Mouse (Mus musculus) intestine, embryonic 16.5 days (tissue): ENCODE measurements around the gene Sbno2. TPM values are rescaled to one million over a fixed set of nuclear protein-coding genes. Genes with fewer than 3 reads are reported as not detected.

ENCODE experiments used
- ATAC-seq: fragments of 200-750 bp; cut with Nextera tagmentation; 2 replicates; pipeline ENCODE4 v1.8.0; 2017; ENCODE audit warnings: moderate TSS enrichment, moderate library complexity
- H3K27ac ChIP-seq: fragments of 300-500 bp; sonication (generic); 2 replicates; pipeline ENCODE4 v1.5.1; 2014; ENCODE audit warnings: mild to moderate bottlenecking, low read length
- H3K27me3 ChIP-seq: fragments of 300-500 bp; sonication (generic); replicated peaks from 2 replicates; pipeline ENCODE4 v1.6.1; 2014; ENCODE audit warnings: low read length, control low read depth, mixed read lengths; ENCODE audit not compliant: control insufficient read depth, insufficient read depth
- H3K36me3 ChIP-seq: fragments of 300-500 bp; sonication (generic); 2 replicates; pipeline ENCODE4 v1.6.1; 2014; ENCODE audit warnings: low read length, control low read depth; ENCODE audit not compliant: control insufficient read depth, insufficient read depth
- H3K4me1 ChIP-seq: fragments of 300-500 bp; sonication (generic); 2 replicates; pipeline ENCODE4 v1.6.1; 2014; ENCODE audit warnings: low read length, control low read depth, mixed read lengths; ENCODE audit not compliant: control insufficient read depth, insufficient read depth
- H3K4me2 ChIP-seq: fragments of 300-500 bp; sonication (generic); 2 replicates; pipeline ENCODE4 v1.6.1; 2014; ENCODE audit warnings: low read depth, low read length, control low read depth
- H3K4me3 ChIP-seq: fragments of 300-500 bp; sonication (generic); 2 replicates; pipeline ENCODE4 v1.5.1; 2014; ENCODE audit warnings: mild to moderate bottlenecking, low read length
- H3K9ac ChIP-seq: fragments of 300-500 bp; sonication (generic); 2 replicates; pipeline ENCODE4 v1.6.1; 2014; ENCODE audit warnings: low read depth, low read length
- H3K9me3 ChIP-seq: fragments of 300-500 bp; sonication (generic); 2 replicates; pipeline ENCODE4 v1.6.1; 2016; ENCODE audit warnings: low read length, control low read depth; ENCODE audit not compliant: control insufficient read depth
- WGBS: fragments of 180-500 bp; shearing (Covaris S2); extraction: QIAGEN DNeasy Blood & Tissue Kit; methylation state at CpG from one replicate; pipeline ENCODE4 v1.1.7; 2014; 5-methylcytosine and 5-hydroxymethylcytosine counted together
- polyA plus RNA-seq: library from polyadenylated mRNA; unstranded; fragments of >200 nt; fragmentation: Nextera tagmentation; extraction: Ambion mirVana; gene quantifications from 2 replicates; pipeline ENCODE4 v1.2.1, GENCODE M21; 2015

Gene Sbno2
- polyA plus RNA-seq, 1 experiment from 2014 or later, result 13.4 TPM

GRCm38 (mm10) chr10:80130403-80131031 lies 25.1 kb upstream of the Sbno2 start:
- peaks cover 20% of the 10 kb centered on the region; the same call in 1 of the 2 replicates for H3K36me3 ChIP-seq
- H3K4me1 ChIP-seq, result peaks cover 19% of the 10 kb centered on the region
- H3K9ac ChIP-seq, result 0 out of 2 replicates have a peak overlapping the region, but pooled peaks have one; percentile 11
- H3K4me2 ChIP-seq, result no peak overlapping the region
- 62% methylated on average over 18 of the region's 18 CpGs for WGBS
- no peaks in the 10 kb centered on the region for H3K9me3 ChIP-seq
- H3K27ac ChIP-seq, result peak overlapping the region; percentile 68
- peak; percentile 81 for ATAC-seq
- no peak overlapping the region for H3K4me3 ChIP-seq
- H3K27me3 ChIP-seq, result no peaks in the 10 kb centered on the region

GRCm38 (mm10) chr10:80129846-80130245 lies 24.5 kb upstream of the Sbno2 start:
- ATAC-seq, result 0 out of 2 replicates have a peak, but pooled peaks have one; percentile 1
- Histone ChIP-seq H3K4me3 (no peak overlapping the region), H3K27me3 (no peaks in the 10 kb centered on the region), H3K4me1 (peaks cover 19% of the 10 kb centered on the region), H3K27ac (peak overlapping the region; percentile 17), H3K9me3 (no peaks in the 10 kb centered on the region), H3K36me3 (peaks cover 20% of the 10 kb centered on the region; the same call in 1 of the 2 replicates), H3K4me2 (no peak overlapping the region), H3K9ac (no peak overlapping the region)
- 81% methylated on average over 9 of the region's 9 CpGs for WGBS

- H3K4me1 ChIP-seq, result peaks cover 21% of the 10 kb centered on the region
- H3K36me3 ChIP-seq, result peaks cover 20% of the 10 kb centered on the region; the same call in 1 of the 2 replicates
- H3K4me3 ChIP-seq, result no peak overlapping the region
- H3K27me3 ChIP-seq, result no peaks in the 10 kb centered on the region
- ATAC-seq, result no peak
- 92% methylated on average over 8 of the region's 8 CpGs for WGBS
- no peak overlapping the region for H3K9ac ChIP-seq
- H3K4me2 ChIP-seq, result no peak overlapping the region
- H3K9me3 ChIP-seq, result no peaks in the 10 kb centered on the region
- H3K27ac ChIP-seq, result no peak overlapping the region
These were observed 22.5 kb upstream of the Sbno2 start for GRCm38 (mm10) chr10:80127920-80128319.

- Histone ChIP-seq H3K27ac (no peak overlapping the region), H3K9me3 (no peaks in the 10 kb centered on the region), H3K27me3 (no peaks in the 10 kb centered on the region), H3K9ac (no peak overlapping the region), H3K4me2 (no peak overlapping the region), H3K4me3 (no peak overlapping the region), H3K4me1 (peaks cover 9% of the 10 kb centered on the region), H3K36me3 (peaks cover 19% of the 10 kb centered on the region)
- WGBS, result 82% methylated on average over 9 of the region's 9 CpGs
- no peak for ATAC-seq
These were observed 18.7 kb upstream of the Sbno2 start for GRCm38 (mm10) chr10:80123932-80124562.

- Histone ChIP-seq H3K27ac (no peak overlapping the region), H3K4me2 (no peak overlapping the region), H3K36me3 (peaks cover 7% of the 10 kb centered on the region), H3K9ac (no peak overlapping the region), H3K27me3 (no peaks in the 10 kb centered on the region), H3K9me3 (no peaks in the 10 kb centered on the region), H3K4me3 (no peak overlapping the region), H3K4me1 (peaks cover 29% of the 10 kb centered on the region)
- WGBS, result 77% methylated on average over 2 of the region's 2 CpGs
- no peak for ATAC-seq
These were observed 16.3 kb upstream of the Sbno2 start for GRCm38 (mm10) chr10:80121639-80122038.

GRCm38 (mm10) chr10:80120146-80120545 lies 14.8 kb upstream of the Sbno2 start:
- Histone ChIP-seq H3K27ac (no peak overlapping the region), H3K9me3 (no peaks in the 10 kb centered on the region), H3K9ac (no peak overlapping the region), H3K4me2 (no peak overlapping the region), H3K27me3 (no peaks in the 10 kb centered on the region), H3K4me3 (no peak overlapping the region), H3K36me3 (peaks cover 7% of the 10 kb centered on the region), H3K4me1 (peaks cover 29% of the 10 kb centered on the region)
- WGBS, result 63% methylated on average over 2 of the region's 2 CpGs
- ATAC-seq, result no peak

GRCm38 (mm10) chr10:80118552-80118951 lies 13.2 kb upstream of the Sbno2 start:
- Histone ChIP-seq H3K4me2 (peak overlapping the region; percentile 96; the same call in 1 of the 2 replicates), H3K4me1 (peaks cover 35% of the 10 kb centered on the region), H3K27ac (no peak overlapping the region), H3K9me3 (no peaks in the 10 kb centered on the region), H3K36me3 (peaks cover 7% of the 10 kb centered on the region), H3K4me3 (peak overlapping the region; percentile 85; the same call in 1 of the 2 replicates), H3K9ac (0 out of 2 replicates have a peak overlapping the region, but pooled peaks have one; percentile 94), H3K27me3 (no peaks in the 10 kb centered on the region)
- ATAC-seq, result no peak
- WGBS, result 73% methylated on average over 6 of the region's 6 CpGs

- Histone ChIP-seq H3K27ac (no peak overlapping the region), H3K36me3 (peaks cover 7% of the 10 kb centered on the region), H3K4me2 (peak overlapping the region; percentile 96), H3K9me3 (no peaks in the 10 kb centered on the region), H3K9ac (peak overlapping the region; percentile 94), H3K27me3 (no peaks in the 10 kb centered on the region), H3K4me3 (peak overlapping the region; percentile 85), H3K4me1 (peaks cover 35% of the 10 kb centered on the region)
- 12% methylated on average over 1 of the region's 1 CpGs for WGBS
- no peak for ATAC-seq
These were observed 12.4 kb upstream of the Sbno2 start for GRCm38 (mm10) chr10:80117736-80118135.

- ATAC-seq, result no peak
- Histone ChIP-seq H3K4me2 (peak overlapping the region; percentile 96), H3K9me3 (no peaks in the 10 kb centered on the region), H3K4me3 (peak overlapping the region; percentile 85), H3K27me3 (no peaks in the 10 kb centered on the region), H3K9ac (peak overlapping the region; percentile 94), H3K4me1 (peaks cover 35% of the 10 kb centered on the region), H3K36me3 (peaks cover 7% of the 10 kb centered on the region), H3K27ac (peak overlapping the region; percentile 81)
- 3% methylated on average over 30 of the region's 30 CpGs for WGBS
These were observed 11.7 kb upstream of the Sbno2 start for GRCm38 (mm10) chr10:80116927-80117691.
